Mouse (Mus musculus): ENCODE measurements at regions not wholly inside any gene's neighbourhood (a gene's known extent, or its start where the extent isn't known, plus 50 kb on each side); places are given as distances from the start of the nearest gene placed in this dataset.

GRCm38 (mm10) chr6:116902371-116902770 is 185.7 kb upstream of the Tmem72 start:
- DNase-seq: no peak

- no peak for DNase-seq
Observed at GRCm38 (mm10) chr6:116906426-116907172, 189.9 kb upstream of the Tmem72 start.

DNA sequence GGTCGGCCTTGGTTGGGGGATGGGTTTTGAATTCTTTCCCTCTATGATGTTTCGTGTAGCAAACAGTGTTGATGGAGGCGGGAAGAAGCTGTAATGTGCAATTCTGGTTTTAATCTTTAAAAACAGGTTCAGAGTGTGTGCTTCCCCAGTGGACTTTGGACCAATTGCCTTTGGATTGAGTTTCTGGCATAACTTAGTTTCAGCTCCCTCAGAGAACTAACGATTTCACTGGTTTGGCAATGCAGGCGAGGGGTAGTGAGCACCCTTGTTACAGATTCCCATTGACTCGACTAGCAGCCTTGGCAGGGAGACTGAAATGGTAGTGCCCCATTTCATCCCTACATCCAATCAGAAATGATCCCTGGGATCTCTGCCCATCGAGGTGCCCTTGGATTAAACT is 193.9 kb upstream of the Tmem72 start:
- no peak for DNase-seq

- no peak for DNase-seq
Observed at GRCm38 (mm10) chr6:116912161-116912560, 195.4 kb upstream of the Tmem72 start.

- no peak for DNase-seq
Observed at GRCm38 (mm10) chr6:116914073-116914472, 197.4 kb upstream of the Tmem72 start.

- DNase-seq: no peak
Observed at GRCm38 (mm10) chr6:116935024-116935423, 218.3 kb upstream of the Tmem72 start.

DNA sequence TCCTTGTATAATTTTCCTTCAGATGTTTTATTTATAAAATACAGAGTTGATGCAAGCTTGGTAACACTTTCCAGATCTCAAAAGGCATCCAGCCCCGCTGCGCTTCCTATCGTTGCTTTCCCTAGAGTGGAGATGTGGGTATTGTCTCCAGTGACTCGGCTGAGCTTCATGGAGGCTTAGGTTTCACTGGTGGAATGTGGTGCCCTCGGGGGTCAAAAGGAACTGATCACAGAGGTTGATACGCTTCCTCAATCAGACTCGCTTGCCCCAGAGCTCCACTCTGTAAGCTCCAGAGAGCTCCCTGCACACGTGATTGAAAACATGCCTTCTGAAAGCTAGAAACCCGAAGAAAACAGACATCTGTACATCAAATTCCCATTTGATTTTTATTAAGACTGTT is 224.9 kb upstream of the Tmem72 start:
- no peak for DNase-seq

DNA sequence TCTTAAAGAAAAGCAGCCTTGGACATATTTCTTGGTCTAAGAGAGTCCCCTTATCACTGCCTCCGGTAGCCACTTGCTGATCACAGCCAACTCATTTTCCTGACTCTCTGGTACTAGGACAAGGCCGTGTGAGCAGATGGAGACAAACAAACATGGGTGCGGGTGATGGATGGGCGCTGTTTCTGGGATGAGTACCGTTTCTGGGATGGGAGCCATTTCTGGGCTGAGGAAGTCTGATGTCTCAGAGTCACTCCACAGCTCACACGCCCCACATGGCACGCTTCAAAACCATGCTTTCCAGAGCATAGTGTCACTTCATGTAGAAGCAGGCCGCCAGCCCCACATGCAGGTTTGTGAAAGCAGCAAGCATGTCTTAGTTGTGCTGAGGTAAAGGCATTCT is 225.6 kb upstream of the Cxcl12 start:
- no peak for DNase-seq

DNA sequence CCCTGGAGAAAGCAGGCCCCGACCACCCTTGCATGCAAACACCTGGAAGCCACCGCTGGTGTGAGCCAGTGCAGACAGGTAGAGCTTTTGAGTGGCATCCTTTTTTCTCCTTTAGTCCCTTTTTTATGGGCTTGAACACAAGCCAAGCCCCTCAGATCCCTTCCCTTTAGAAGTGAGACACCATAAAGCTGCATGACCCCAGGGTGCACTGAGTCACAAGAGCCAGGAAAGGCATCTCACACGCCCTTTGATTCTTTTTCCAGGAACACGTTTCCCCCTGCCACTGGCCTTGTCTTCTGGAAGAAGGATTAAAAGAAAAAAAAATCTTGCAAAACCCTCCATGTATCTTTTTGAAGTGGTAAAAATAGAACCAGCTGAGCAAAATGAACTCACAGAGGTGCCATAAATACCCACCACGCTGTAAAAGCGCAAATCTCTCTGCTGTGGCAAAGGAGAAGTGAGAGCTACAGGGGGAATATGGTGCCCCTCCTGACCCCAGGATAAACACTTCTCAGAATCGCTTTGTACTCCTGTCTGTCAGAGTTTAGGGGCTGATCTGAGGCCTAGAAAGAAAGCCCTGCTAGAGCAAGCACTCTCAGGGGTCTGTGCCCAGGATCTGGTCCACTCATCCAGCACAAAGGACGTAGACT is 222.1 kb upstream of the Cxcl12 start:
- no peak for DNase-seq

DNA sequence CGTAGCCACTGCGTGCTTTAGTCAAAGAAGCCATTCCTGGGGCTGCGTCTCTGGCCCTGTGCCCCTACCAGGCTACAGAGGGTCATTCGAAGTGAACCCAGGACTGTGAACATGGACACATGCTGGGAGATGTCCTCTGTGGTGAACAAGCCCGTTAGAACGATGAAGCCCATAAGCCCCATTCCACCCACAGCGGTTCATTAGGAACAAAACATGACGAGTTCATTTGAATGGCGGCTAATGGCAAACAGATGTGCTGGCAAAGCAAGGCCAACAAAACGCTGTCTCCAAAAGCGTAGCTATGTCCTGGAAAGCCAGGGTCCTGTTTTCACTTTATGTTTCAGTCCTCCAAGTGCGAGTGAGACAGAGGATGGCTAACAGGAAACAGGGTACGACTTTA is 208.7 kb upstream of the Cxcl12 start:
- DNase-seq: no peak

- no peak for DNase-seq
Observed at GRCm38 (mm10) chr6:116960641-116961040, 207.7 kb upstream of the Cxcl12 start.

DNA sequence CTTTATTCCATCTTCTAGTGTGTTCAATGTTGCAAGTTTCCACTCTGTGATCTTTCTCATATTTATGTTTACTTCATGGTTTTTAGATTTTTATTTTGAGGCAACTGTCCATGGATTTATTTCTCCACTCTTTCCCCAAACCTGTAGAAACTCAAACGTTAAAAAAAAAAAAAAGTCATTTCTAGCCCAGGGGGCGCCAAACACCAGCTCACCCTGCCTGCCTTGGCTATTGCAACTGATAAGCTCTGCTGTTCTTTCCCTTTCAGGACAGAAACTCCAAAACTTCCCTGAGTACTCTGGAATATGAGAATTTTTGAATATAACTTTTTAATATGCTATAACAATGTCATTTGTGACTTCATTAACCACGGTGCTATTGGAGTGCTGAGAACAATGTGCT is 201.9 kb upstream of the Cxcl12 start:
- no peak for DNase-seq

- no peak for DNase-seq
Observed at GRCm38 (mm10) chr6:116969381-116969910, 198.9 kb upstream of the Cxcl12 start.

DNA sequence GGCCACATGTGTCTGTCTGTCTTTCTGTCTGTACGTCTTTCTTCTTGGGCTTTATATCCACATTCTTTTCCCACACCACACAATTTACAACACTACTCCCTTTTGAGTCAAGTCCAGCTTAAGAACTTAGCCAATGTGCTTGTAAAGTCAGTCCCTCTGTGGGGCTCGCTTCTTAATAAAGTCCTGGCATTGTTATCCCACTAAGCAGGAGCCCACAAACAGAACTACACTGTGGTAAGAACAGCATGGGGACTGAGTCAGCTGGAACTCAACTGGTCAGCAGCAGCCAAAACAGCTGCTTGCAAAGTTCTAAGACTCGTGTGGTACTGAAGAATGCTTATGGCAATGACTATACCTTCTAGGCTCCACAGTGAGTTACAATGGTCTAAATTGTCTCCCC is 193.5 kb upstream of the Cxcl12 start:
- no peak for DNase-seq

GRCm38 (mm10) chr6:116980349-116980995 is 187.9 kb upstream of the Cxcl12 start:
- no peak for DNase-seq

- DNase-seq: no peak
Observed at GRCm38 (mm10) chr6:116985147-116985737, 183.1 kb upstream of the Cxcl12 start.

GRCm38 (mm10) chr6:116986266-116987000 is 181.9 kb upstream of the Cxcl12 start:
- no peak for DNase-seq

GRCm38 (mm10) chr6:116987243-116987642 is 181.1 kb upstream of the Cxcl12 start:
- DNase-seq: no peak

DNA sequence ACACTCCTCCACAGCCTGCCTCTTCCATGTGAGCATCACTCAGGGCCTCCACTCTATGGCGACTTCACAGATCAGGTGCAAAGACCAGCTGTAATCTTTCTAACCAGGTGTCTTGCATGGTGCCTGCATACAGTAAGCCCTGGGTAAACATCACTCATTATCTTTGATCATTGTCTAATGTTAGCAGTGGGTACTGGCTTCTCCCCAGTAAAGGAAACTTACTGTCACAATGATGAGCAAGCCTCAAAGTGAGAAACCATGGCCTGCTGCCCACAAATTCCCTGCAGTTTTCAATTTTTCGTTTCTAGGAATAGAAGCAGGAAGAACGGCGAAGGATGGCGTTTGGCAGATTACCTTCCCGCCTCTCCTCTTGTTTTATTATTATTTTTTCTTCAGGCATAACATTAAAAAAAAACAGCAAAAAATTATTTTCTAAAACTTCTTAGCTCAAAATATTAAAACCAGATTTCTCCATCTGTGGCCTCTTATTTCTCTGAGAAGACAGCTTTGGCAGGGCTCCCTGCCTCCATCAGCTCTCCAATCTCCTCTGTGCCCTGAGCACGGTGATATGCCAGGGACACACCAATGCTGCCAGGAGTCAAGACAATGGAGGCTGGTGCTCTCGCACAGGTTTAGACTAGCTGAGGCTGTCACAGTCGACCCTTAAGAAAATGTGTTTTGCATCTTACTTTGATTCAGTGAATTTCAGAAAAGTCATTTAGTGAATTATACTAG is 169.2 kb upstream of the Cxcl12 start:
- DNase-seq: peak; percentile 57

GRCm38 (mm10) chr6:116999940-117000339 is 168.4 kb upstream of the Cxcl12 start:
- DNase-seq: no peak

GRCm38 (mm10) chr6:117000951-117001725 is 167.2 kb upstream of the Cxcl12 start:
- no peak for DNase-seq
